Mouse (Mus musculus) Muller cell, postnatal 12 days (primary cell): Measurements from ENCODE around the gene Agmat.

Experiments
- DNase-seq: peaks from one replicate; pipeline ENCODE4 v3.0.0-alpha.2; 2015; ENCODE audit errors: inconsistent ontology term

The Agmat gene

DNA sequence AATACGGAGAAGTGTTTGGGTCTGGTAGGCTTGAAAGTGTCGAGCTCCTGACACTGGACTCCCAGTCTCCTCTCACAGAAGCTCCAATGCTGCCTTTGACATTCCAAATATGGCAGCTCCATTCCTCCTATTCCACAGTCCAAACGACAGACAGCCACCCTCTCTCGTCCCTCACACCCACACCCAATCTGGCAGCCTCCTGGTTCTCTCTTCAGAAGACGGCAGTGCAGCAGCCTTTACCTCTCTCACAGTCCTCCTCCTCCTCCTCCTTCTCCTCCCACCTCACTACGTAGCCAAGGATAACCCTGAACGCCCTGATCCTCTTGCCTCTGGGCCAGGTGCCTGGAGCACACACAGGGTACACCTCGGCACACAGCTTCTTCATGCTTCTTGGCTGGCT, 33.4 kb downstream of the Agmat start:
- no peak for DNase-seq

DNA sequence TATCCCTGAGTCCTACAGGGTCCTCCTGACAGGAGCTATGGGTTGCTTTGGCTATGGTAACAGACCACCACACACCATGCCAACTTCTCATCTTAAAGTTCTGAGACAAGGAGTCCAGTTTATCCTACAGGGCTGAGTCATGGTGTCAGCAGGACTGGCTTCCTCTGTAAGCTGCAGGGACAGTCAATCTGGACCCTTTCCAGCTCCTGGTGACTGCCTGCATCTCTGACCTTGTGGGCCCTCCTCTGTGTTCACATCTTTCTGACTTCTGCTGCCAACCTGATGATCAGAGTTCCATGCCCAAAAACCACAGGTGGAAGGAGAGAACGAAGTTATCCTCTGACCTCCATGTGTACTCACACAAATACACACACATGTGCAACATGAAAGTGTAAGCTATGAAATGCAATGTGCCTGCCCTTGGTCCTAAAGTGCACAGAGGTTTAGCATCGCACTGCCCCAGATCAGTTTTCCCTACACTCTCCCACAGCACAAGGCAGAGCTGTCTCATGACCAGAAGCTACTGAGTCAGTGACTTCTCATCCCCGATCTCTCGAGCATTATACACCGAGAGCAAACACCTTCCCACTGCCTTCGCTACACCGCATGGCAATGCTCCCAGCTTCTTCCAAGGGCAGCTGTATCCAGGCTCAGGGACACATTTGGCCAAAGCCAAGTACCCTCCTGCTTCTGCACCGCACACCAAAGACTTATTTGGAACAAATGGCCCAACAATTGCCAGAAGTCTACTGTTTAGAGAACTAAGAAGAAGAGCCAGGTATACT, 34.9 kb downstream of the Agmat start:
- no peak for DNase-seq

DNA sequence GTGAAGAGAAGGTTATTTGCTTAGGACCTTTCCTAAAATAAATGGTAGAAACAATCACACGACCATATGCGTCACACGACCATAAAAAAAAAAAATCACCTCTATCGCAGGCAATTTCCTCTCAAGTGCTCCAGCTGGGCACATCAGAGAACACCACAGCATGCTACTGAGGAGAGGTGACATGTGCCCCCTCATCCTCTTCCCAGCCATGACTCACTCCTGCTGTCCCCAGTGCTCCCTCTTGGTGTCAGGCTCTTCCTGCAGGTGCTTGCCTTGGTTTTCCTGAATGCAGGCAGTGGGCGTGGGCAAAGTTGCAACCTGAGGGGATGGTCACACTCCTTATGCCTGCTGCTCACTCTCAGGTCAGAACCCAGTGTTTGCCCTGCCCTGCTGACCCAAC, 38.4 kb downstream of the Agmat start:
- DNase-seq = no peak

DNA sequence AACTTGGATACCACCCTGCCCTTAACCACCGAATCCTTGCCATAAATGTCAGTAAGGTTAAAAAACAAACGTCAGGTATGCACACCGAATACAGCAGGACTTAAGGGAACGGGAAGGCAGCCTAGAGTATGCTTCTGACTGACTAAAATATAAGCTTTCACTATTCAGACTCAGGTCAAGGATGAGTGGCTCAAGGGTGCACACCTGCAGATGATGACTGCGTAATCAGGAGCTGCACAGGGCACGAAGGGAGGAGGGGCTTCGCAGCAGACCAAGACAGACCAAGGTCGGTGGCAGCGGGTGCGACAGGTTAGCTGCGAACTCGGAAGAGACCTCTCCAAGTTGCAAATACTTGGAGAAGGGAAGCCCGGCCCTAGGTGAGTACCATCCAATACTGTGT, 39.7 kb downstream of the Agmat start:
- DNase-seq = no peak

DNA sequence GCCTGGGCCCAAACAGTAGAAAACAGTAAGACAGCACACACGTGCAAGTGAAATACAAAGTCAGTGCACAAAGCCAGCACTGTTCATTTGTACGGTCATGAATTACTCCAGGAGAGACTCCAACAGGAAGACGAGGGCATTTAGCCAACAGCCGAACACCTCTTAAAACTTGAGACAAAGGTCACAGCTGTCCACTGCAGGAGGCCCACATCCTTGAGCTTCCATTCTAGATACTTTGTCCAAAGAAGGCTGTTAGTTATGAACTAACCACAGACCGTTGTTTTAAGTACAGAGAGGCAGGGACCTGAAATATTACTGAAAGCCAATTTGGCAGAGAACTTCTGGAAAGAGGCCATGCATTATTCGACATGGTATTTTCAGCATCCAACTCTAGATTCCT, 40.6 kb downstream of the Agmat start:
- peak; percentile 54 for DNase-seq

DNA sequence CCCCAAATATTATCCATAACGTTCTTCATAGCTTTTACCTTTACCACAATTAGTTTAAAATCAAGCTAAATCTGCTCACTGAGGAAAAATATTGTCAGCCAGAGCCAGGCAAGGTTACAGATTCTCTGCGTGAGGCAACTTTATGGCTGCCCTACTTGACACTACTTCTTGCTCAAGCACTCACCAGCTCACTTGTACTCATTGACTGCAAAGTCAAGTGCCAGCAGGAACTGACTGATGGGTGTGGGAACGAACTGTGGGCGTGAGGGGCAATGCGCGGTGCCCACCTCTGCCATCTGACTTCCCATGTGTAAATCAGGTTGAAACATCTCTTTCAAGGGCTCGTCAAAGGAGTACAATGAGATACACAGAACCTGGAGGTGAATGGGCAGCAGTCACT, 41.0 kb downstream of the Agmat start:
- no peak for DNase-seq

DNA sequence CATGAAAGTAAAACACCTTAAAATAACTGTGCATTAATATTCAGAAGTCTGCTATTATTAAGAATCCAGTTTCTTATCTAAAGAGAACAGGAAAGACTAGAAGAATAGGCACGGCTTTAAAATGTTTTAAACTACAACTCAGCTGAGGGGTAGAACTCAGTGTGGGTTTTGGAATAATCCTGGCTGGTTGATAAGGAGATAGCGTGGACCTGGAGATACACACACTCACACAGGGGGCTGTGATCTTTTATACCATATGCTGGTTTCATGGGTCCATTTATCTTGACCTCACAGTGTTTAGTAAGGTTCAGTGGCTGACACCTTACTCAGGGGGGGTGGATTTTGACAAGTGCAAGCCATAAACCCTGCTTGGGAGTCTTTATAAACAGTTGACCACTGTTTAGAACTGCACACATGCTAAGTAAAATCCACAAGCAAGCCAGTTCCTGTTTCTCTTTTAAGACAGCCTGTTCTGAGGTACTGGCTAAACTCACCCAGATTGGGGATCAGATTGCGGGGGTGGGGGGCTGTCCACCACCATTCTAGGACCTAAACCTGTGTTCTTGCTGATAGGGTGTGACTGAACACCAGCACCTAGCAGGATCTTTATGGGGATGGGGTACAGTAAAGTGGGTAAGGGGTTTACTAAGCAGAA, 43.2 kb downstream of the Agmat start:
- DNase-seq = no peak

DNA sequence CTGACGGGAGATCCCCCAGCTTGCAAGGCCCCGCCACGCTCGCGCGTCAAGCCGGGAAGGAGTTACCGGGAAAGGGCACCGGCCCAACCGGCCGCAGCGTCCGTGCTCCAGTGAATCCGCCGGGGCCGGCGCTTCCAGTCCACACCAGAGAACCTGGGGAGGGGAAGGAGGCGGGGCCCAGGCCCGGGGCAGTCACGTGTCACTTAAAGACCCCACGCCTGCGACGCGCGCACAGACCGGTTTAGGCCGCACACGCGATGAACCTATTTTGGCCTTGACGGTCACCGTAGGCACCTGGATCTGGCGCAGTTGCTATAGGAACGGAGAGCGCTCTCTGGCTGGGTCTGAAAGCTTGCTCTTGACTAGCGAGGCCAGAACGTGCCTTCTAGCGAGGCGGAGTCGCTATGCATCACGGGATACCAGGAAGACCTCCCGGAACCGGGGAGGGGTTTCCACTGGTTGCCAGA, 44.1 kb downstream of the Agmat start, which contains the start of gene Dnajc16:
Gene Dnajc16 (minus strand): TSS at position 408 of the 467 bp plus-strand sequence.
- peak; percentile 99 for DNase-seq

DNA sequence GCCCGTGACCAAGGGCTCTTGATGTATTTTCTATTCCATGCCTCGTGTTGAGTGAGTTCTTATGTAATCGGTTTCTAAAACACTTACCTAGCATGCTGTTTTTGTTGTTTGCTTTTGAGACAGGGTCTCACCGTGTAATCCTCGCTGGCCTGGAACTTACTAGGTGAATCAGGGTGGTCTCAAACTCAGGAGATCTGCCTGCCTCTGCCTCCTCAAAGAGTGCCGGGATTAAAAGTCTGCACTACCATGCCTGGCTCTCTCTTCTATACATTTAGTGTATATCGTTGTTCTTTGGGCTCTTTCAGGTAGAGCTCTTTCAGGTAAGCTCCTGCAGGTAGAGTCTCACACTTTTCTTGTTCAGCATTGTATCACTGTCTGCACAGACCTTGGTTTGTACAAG, 45.0 kb downstream of the Agmat start:
- no peak for DNase-seq

DNA sequence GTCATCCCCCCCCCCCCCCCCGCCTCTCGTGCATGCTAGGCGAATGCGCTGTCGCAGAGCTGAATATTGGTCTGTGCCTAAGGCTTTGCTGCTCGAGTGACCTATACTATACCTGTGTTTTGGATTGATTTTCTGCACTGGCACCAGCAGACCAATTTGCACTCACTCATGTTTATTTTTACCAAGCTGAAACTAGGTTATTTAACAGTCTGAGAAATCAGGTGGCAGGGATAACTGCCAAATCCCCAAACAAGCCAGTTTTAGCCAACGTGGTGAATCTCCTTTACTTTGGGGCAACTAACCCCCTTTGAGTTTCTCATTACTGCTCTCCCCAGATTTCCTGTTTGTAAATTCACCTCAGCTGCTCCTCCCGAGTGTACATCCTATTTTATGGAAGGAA, 45.5 kb downstream of the Agmat start:
- no peak for DNase-seq

DNA sequence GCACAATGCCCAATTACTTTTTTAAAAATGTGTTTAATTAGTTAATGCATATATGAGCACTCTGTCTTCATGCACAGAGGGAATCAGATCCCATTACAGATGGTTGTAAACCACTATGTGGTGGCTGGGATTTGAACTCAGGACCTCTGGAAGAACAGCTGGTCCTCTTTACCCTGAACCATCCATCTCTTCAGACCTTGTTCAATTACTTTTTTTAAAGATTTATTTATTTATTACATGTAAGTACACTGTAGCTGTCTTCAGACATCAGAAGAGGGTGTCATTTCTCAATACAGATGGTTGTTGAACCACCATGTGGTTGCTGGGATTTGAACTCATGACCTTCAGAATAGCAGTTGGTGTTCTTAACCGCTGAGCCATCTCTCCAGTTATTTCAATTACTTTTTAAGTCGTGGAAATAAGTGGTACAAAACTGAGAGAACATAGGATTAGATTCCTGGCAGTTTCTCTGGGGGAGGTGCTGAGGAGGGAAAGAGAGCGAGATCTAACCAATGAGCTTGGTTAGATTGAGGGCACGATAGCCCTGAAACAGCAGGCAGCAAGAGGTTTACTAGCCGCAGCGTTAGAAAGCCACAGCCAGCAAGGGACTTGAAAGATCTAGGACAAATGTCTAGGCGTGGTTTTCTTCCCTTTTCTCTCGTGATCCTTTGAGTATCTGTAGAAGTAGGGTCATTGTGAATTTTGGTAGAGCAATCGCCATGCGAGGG, 46.2 kb downstream of the Agmat start:
- DNase-seq = no peak

DNA sequence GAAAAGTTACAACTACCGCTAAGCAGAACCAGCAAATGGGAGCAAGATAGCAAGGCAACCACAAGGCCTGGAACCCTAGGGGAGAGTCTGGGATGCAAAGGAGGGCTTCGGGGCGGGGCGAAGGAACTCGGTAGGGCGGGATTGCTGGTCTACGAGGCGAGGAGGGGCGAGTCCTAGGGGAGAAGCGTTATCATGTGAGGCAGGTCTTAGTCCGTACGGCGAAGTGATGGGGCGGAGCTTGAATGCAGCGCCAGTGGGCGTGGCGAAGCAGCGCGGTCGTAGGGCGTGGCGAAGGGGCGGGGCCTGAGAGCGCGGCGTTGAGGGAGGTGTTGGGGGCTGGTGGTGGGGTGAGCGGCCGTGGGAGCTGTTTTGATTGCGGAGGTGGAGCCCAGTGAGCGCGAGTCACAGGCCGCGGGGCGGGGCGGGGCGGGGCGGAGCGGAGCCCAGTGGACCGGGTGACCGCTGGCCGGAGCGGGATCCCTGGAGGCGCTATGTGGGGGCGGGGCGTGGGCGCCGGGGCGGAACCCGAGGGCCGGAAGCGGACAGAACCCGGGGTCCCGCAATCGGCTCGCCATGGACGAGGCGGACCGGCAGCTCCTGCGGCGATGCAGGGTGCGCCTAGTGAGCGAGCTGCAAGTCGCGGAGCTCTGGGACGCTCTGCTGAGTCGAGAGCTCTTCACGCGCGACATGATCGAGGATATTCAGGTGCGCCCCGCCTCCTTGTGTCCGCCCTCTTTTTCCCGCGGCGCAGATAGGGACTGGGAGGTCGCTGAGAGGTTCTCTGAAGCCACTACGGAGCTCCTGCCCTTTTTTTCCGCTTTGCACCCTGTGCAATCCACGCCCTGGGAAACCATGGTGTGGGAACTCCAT, 47.0 kb downstream of the Agmat start, which contains the start of gene Casp9:
Gene Casp9 (plus strand): TSS at position 331 of the 870 bp plus-strand sequence.
- peak; percentile 99 for DNase-seq

DNA sequence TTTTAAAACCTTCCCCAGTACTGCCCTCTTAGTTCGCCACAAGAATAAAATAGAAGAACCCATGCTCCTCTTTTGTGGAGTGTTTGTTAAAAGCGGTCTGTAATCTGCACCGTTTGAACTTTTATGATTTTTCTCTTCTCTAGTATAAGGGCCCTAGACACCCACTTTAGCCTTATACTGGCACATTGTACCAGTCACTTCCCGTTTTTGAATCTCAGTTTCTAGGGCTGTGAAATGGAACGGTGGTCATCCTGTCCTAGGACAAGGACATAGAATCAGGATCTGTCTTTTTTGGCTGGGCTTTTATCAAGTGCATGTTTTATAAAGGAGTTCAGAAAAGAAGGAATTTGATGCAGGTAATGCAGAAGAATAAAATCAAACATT, 47.7 kb downstream of the Agmat start:
- no peak for DNase-seq

DNA sequence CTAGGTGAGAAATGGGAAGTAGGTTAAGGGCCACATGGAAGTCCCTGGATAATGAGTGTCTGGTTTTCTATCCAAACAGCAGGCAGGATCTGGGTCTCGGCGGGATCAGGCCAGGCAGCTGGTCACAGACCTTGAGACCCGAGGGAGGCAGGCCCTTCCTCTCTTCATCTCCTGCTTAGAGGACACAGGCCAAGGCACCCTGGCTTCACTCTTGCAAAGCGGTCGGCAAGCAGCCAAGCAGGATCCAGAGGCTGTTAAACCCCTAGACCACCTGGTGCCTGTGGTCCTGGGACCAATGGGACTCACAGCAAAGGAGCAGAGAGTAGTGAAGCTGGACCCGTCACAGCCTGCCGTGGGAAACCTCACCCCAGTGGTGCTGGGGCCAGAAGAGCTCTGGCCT, 49.9 kb downstream of the Agmat start:
- no peak for DNase-seq

DNA sequence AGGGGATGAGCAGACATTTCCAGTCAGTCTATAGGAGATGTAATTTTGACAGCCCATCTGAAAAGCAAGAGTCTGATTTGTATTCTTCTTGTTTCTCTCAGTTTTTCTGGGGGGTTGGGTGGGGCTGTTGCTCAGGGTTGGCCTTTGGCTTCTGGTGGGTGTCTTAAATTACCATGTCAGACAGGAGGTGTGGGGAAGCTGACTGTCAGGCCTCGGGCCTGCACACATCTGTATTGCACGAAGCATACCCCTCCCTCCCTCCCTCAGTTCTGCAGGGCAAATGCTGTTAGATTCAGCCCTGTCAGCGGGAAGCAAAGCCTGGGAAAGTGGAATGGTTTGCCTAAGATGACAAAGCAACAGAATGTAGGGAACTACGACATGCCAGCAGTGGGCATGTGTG, 50.5 kb downstream of the Agmat start:
- no peak for DNase-seq

DNA sequence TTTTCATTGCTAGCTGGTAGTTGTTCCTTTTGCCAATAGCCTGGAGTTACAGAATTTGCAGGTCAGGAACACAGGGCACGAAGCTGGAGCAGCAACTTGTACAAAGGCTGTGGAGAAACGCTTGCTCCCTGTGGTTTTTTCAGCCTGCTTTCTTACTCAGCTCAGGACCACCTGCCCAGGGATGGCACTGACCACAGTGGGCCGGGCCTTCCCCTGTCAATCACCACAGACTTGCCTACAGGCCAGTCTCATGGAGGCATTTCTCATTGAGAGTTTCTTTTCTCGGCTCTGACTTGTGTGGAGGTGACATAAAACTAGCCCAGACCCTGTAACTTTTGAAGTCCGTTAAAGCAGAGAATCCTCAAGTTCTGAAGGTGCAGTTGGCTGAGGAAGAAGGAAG, 51.1 kb downstream of the Agmat start:
- no peak for DNase-seq

DNA sequence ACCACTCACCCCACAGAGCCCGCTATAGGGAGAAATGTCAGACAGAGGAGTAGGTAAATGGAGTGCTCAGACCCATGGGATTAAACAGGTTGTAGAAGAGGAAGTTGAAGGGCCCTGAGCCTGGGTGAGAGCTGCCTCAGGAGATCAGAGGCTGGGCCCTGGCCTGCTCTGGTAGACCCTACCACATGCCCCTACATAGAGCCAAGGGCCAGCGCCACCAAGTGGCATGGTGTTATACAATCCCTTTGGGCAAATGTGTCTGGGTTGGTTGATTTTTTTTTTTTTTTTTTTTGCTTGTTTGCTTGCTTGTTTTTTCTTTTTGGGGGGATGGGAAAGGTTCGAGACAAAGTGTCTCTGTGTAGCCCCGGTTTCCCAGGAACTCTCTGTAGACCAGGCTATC, 57.6 kb downstream of the Agmat start:
- DNase-seq = no peak

DNA sequence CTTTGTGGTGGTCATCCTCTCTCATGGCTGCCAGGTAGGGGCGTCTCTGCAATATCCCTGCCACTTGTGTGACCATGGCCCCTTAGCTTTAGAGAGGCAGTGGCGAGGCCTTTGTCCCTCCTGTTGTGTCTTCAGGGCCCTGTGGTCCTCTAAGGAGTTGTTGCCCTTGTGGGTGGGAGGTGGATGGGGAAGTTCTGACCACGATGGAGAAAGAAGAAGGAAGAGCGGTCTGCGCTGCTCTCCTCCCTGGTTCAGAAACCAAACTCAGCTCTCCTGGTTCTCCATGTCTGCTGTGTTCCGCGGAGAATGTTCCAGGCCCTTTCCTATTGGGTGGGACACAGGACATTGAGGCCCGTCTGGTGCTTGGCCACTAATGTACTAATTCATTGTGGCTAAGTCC, 59.4 kb downstream of the Agmat start:
- DNase-seq = no peak
